Mouse (Mus musculus): ENCODE data around the gene Ergic3. TPM values are rescaled to one million over a fixed set of nuclear protein-coding genes. Genes with fewer than 3 reads are reported as not detected.
A peak's percentile ranks its signal among the peaks of the same experiment; 100 is the strongest.

Ergic3 gene
- total RNA-seq (2022), result 10 to 100 TPM; 42.5 to 54.4 (median 49.1) TPM

GRCm38 (mm10) chr2:156007888-156008532 lies at the start of gene Ergic3, which contains the start of gene 6430550D23Rik:
Gene Ergic3 (plus strand): TSS chr2:156008045.
Gene 6430550D23Rik (minus strand): TSS chr2:156007977.
- DNase-seq (ENCODE audit: low spot score in 2 of 2), result peak; percentile 99

GRCm38 (mm10) chr2:155959981-155960380 lies 47.9 kb upstream of the Ergic3 start:
- DNase-seq (ENCODE audit: low spot score in 2 of 2), result no peak

- no peak for DNase-seq (ENCODE audit: low spot score in 2 of 2)
These were observed 46.0 kb upstream of the Ergic3 start for GRCm38 (mm10) chr2:155961862-155962261.

GRCm38 (mm10) chr2:155962991-155963390 lies 44.9 kb upstream of the Ergic3 start:
- DNase-seq (ENCODE audit: low spot score in 2 of 2), result no peak

- DNase-seq (ENCODE audit: low spot score in 2 of 2), result no peak
These were observed 34.5 kb upstream of the Ergic3 start for GRCm38 (mm10) chr2:155973348-155973747.

GRCm38 (mm10) chr2:155974087-155974731 lies 33.6 kb upstream of the Ergic3 start:
- no peak for DNase-seq (ENCODE audit: low spot score in 2 of 2)

GRCm38 (mm10) chr2:155979328-155979991 lies 28.4 kb upstream of the Ergic3 start:
- no peak for DNase-seq (ENCODE audit: low spot score in 2 of 2)

- DNase-seq (ENCODE audit: low spot score in 2 of 2), result no peak
These were observed 22.1 kb upstream of the Ergic3 start for GRCm38 (mm10) chr2:155985776-155986175.

GRCm38 (mm10) chr2:155987131-155987530 lies 20.7 kb upstream of the Ergic3 start:
- no peak for DNase-seq (ENCODE audit: low spot score in 2 of 2)

GRCm38 (mm10) chr2:155989085-155989484 lies 18.8 kb upstream of the Ergic3 start:
- DNase-seq (ENCODE audit: low spot score in 2 of 2), result no peak

- DNase-seq (ENCODE audit: low spot score in 2 of 2), result no peak
These were observed 16.7 kb upstream of the Ergic3 start for GRCm38 (mm10) chr2:155991151-155991550.

- peak; percentile 43 to 63 for DNase-seq (ENCODE audit: low spot score in 2 of 2)
These were observed 16.0 kb upstream of the Ergic3 start for GRCm38 (mm10) chr2:155991863-155992321.

GRCm38 (mm10) chr2:156005393-156005792 lies 2.5 kb upstream of the Ergic3 start:
- DNase-seq (ENCODE audit: low spot score in 2 of 2), result no peak

GRCm38 (mm10) chr2:156018106-156018505 lies 10.3 kb downstream of the Ergic3 start:
- DNase-seq (ENCODE audit: low spot score in 2 of 2), result no peak

- no peak for DNase-seq (ENCODE audit: low spot score in 2 of 2)
These were observed 13.4 kb downstream of the Ergic3 start for GRCm38 (mm10) chr2:156021219-156021618.

GRCm38 (mm10) chr2:156021765-156022164 lies 13.9 kb downstream of the Ergic3 start:
- DNase-seq (ENCODE audit: low spot score in 2 of 2), result no peak

GRCm38 (mm10) chr2:156025482-156025881 lies 17.6 kb downstream of the Ergic3 start:
- DNase-seq (ENCODE audit: low spot score in 2 of 2), result no peak

GRCm38 (mm10) chr2:156039390-156039789 lies 31.5 kb downstream of the Ergic3 start:
- DNase-seq (ENCODE audit: low spot score in 2 of 2), result no peak

- DNase-seq (ENCODE audit: low spot score in 2 of 2), result no peak
These were observed 35.1 kb downstream of the Ergic3 start for GRCm38 (mm10) chr2:156042903-156043302.

GRCm38 (mm10) chr2:156047929-156048328 lies 40.1 kb downstream of the Ergic3 start:
- DNase-seq (ENCODE audit: low spot score in 2 of 2), result no peak

- DNase-seq (ENCODE audit: low spot score in 2 of 2), result no peak
These were observed 45.0 kb downstream of the Ergic3 start, which contains the start of gene Fer1l4 for GRCm38 (mm10) chr2:156052816-156053215. Gene Fer1l4 (minus strand): TSS chr2:156052947.
